Mouse (Mus musculus): ENCODE results near the gene Mif4gd. TPM values are rescaled to one million over a fixed set of nuclear protein-coding genes. Genes with fewer than 3 reads are reported as not detected.
"Not testable (repeated sequence)": the region's sequence is repeated elsewhere in the genome, so short reads cannot be mapped to it uniquely, and the experiment has no call there.

Mif4gd gene
- 100 to 1,000 TPM; 101 to 135 (median 121) TPM for total RNA-seq (2022)

DNA sequence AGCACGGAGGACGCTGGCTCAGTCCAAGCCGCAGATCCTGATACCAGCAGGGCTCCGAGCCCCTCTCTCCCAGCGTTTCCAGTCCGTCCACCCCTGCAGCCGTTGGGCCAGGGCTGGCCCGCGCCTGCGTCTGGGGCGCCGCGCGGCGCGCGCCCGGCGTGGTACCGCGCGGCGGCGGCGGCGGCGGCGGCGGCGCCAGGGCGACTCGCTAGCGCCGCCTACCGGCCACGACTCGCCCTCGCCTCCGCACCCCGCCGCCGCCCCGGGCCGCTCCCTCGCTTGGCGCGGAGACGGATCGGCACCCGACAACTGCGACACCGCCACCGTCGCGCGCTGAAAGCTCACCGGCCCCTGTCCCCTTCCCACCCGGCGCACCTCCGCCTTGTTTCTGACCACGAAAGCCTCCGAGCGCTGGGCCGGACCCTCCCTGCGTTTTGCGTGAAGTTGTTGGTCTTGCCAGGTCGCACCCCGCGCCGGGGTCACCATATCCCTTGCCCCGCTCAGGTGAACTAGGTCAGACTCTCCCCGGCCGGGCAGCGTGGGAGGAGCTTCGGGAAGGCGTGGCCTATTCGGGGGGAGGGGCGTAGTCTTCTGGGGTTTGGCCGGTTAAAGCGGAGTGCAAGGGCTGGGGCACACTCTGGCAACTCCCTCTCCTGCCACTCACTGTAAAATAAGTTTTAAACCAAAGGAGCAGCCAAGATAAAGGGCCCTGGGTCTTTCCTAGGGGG, at the start of gene Mif4gd:
Gene Mif4gd, minus strand, starts transcription at position 560 of the 728 bp plus-strand sequence.
- peak; percentile 92 for DNase-seq

DNA sequence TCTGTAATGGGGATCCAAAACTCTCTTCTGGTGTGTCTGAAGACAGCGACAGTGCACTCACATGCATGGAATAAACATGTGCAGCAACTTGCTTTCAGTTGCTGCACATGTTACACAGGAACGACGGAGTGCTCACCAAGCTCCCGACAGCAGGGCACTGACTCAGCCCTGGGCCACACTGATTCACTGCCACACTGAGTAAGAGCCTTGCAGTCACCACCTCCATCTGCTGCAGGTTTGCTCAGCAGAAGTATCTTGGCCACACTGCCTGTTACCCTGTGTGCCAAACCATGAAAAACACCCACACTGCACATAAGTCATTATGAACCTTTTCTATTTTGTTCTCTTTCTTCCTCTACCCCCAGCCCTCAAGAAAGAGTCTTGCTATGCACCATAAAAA, 47.6 kb upstream of the Mif4gd start:
- DNase-seq = no peak

DNA sequence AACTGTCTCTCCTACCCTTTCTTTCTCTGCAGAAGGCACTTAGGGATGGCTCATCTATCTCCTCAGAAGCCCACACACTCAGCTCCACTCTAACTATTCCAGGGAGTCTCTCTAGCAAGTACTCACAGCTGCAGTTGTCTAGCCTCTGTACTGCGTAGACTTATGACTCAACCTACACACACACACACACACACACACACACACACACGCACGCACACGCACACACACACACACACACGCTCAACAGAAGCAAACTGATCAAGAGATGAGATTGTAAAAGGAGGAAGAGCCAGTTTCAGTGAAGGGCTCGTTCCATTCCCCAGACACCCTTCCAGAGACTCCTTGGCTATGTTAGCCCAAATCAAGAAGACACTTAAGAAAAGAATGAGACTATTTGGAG, 45.8 kb upstream of the Mif4gd start:
- no peak for DNase-seq

DNA sequence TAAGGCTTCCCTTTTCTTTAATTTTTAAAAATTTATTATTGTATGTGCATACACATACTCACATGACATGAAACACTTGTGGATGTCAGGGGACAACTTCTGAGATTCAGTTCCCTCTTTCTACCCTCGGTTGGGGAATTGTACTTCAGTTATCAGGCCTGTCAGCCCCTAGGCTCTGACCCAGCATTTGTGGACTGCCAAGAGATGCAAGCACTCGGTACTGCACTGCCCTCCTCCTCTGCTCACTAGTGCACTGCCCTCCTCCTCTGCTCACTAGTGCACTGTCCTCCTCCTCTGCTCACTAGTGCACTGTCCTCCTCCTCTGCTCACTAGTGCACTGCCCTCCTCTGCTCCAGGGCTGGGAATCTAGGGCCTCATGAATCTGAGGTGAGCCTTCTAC, 41.4 kb upstream of the Mif4gd start:
- no peak for DNase-seq

DNA sequence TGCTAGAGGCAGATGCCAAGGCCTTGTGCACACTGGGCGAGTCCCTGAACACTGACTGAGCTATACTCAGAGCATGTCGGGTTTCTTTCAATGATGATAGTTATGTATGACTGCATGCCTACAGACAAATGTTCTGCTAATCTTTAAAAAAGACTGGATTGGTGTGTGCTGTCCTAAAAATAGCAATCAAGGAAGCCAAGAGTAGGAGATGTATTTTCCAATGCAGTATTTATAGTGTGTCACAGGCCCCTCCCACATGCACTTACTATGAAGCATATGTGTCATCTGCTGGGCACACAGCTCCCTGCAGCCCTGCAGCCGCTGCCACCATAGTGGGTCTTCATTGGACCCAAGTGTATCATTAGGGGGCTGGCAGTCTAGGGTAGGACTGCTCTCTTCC, 40.4 kb upstream of the Mif4gd start:
- no peak for DNase-seq

DNA sequence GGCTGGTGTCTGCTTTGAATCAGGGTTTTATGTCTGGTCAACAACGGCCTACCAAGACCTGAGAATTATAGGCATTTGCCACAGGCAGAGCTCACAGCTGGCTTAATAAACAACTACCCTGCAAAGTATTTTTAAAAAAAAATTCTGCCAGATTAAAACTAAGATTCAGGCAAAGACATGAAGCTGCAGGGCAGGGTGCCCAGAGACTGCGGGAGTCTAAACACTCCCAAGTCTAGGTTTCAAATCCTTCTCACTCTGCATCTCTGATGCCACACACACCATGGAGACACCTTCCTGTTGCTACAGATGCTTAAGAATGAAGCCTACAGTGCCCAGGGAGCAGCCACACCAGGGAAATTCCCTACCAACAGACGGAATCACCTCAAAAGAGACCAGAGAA, 38.9 kb upstream of the Mif4gd start:
- no peak for DNase-seq

DNA sequence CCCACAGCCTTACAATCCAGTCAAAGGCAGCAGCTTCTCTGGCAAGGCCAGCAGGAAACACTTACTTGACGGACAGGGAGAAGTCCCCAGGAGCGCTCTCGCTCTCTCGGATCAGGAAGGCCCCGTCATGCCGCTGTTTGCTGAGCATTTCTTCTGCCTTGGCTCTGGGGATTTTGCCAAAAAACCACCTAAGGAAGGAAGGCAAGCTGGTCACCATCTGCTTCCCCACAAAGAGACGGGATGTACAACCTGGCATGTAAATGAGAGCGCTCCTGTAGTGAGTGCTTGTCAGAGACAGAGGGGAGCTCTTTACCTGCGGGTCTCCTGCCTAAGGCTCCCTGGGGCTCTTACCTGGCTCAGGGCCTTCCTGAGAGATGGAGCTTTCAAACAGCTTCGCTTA, 36.9 kb upstream of the Mif4gd start:
- no peak for DNase-seq

DNA sequence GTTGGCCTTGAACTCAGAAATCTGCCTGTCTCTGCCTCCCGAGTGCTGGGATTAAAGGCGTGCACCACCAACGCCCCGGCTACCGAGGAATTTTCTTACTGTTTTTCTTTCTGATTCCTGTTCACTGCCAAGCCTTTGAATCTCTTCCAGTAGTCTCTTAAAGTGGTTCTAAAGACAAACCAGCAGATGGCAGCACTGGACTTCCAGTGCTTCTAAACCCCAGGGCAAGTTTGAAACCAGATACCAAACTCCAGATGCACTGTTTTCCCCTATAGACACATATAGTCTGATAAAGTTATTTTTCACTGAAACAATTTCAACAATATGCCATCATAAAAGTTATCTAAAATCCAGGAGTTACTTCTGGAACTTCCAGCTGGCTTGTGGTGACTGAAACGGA, 34.7 kb upstream of the Mif4gd start:
- DNase-seq = no peak

DNA sequence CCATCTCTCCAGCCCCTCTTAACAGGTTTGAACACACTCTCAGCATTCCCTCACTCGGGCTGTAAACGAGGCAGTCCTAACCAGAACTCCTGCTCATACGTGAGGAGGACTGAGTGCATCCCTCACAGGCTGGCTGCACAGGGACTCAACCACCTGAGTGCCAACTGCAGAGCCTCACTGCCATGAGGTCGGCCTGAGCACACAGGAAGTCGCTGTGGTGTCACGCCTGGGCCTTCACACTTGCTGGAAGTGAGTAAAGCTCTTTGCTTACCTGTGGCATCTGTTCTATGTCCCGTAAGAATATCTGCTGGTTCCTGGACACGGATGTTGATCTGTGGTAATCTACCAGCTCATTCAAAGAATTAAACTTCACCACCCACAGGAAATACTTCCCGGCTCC, 33.7 kb upstream of the Mif4gd start:
- DNase-seq = no peak

DNA sequence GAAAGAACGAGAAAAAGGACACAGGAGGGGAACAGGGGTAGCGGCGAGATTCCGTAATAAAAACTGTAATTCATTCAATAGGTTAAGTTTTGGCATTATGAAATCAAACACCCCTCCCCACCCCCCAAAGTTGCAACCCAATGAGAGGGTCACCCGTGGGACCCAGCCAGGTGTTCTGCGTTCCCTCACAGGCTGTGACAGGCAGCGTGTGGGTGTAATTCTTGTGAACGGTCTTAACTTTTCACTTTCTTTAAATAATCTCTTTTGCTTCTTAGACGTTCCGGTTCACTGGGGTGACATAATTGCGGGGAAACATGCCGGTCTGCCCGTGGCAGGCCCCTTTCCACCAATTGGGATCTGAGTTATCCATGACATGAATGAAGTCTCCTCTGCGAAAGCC, 32.7 kb upstream of the Mif4gd start:
- not testable (repeated sequence) for DNase-seq

DNA sequence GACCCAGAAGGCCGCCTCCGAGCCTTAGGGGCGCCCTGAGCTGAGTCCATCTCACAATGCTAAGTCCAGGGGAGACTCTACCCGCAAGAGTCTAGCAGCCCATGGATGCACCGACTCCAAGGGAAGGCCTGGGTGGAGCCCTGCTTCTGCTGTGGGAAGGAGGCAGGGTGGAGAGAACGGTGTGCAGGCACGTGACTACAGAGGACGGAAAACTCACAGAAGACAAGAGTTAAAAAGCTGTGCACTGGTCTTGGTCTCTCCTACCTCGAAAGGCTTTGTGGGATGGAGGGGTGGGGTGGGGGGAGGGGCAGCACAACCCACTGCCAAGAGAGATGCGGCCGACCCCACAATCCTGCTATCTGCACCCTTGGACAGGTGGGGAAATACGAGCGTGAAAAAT, 31.5 kb upstream of the Mif4gd start:
- no peak for DNase-seq

DNA sequence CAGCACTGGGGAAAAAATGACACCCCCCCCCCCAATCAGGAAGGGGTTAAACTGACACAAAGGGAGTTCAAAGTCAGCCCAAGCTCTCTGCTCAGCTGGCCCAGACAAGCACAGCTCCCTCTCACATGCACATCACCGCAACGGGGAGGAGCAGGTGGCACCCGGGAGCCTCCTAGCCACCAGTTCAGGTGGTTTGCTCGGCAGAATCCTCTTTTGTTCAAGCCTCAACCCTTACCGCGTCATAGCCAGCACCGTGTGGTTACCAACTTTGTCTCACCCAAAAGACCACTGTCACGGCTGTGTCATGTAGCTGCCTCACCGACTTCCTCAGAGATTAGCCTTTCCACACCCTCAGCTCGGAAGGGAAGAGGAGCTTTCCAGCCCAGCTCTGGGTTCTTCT, 30.5 kb upstream of the Mif4gd start:
- no peak for DNase-seq

DNA sequence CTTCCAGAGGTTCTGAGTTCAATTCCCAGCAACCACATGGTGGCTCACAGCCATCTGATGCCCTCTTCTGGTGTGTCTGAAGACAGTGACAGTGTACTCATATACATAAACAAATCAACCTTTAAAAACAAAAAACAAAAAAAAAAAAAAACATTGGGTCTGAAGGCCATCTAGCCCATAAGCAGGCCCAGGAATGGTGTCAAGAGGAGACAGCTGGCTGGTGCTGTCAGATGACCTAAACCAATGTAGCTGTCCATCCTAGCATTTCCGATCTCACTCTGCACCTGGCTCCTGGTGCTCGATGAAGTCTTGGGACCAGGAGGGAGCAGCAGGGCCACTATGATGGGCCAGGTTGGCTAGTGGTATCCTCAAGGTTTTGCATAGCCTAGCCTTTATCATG, 29.9 kb upstream of the Mif4gd start:
- no peak for DNase-seq

DNA sequence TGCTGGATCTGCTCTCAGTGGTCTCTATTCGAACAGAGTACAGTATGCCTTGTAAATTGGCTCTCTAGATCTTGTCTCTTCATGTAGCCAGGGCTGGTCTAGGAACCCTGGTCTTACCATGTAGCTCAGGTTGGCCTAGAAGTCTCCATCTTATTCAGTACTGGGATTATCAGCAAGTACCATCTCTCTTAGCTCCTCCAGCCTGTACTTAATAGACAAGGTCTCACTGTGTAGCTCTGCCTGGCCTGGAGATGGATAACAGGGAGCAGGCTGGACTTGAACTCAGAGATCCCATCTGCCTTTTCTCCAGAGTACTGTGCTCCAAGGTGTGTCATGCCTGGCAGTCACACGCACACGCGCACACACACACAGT, 28.9 kb upstream of the Mif4gd start:
- no peak for DNase-seq

DNA sequence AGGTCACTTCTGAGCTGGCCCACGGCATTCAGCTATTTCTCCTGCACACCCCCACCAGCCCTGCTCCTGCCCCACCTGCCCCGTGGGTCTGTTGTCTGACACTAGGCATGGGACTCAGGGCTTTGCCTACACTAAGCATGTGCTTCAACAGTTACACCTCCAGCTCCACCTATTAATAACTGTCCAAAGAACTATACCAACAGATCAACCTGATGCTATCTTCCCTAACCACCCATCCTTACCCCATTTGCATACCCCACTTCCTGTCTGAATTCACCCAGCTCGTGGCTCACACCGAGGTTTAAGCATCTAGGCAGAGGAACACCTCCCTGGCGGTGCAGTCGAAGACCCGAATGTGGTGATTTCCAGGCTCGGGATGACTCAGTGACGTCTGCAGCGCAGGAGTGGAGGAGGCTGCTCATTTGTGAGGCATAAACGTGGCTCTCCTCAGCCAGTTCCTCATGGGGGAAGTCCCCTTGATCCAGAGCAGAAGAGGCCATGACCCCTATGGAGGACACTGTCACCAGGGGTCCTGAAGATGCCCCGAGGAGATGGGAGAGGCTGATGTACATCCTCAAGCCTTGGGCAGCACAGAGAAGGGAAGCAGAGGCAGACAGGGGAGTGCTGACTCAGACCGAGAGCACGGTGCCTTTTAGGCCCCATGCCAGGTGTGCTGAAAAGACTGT, 28.4 kb upstream of the Mif4gd start:
- DNase-seq = no peak

DNA sequence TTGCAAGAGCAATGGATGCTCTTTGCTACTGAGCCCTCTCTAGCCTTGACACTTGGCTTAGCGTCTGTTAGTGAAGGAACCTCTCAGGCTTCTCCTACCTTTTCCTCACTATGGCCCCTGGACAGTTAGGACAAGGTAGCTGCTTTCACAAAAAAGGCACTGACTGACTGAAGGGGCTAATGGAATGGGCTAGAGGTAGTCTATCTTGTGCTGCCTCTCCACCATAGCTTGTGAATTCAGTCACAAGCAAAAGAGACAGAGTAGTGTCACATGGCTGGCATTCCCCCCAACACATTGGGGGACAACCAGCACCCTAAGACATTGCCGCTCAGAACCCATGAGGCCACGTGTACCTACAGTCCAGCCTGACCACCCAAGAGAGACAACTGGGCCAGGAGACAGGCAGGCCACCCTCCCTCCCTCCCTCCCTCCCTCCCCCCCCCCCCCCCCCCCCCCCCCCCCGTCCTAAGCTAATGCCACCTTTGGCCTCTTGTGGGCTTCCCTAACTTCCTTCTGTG, 27.6 kb upstream of the Mif4gd start:
- DNase-seq = no peak

DNA sequence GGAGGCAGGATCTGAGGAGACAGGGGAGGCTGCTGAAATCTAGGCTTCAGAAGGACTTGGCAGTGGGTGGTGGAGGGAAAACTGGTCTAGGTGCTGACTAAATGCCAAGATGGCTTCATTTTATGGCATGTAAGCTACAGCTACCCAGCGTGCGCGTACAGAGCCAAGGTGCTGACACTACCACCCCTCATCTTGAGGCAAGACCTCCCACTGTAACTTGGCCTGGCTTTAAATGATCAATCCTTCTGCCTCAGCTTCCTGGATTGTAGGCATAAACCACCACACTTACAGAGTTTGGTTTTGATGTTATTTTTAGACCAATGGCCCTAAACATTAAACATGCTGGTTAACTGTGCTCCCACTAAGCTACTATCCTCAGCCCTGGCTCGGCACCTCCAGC, 26.8 kb upstream of the Mif4gd start:
- DNase-seq = no peak

DNA sequence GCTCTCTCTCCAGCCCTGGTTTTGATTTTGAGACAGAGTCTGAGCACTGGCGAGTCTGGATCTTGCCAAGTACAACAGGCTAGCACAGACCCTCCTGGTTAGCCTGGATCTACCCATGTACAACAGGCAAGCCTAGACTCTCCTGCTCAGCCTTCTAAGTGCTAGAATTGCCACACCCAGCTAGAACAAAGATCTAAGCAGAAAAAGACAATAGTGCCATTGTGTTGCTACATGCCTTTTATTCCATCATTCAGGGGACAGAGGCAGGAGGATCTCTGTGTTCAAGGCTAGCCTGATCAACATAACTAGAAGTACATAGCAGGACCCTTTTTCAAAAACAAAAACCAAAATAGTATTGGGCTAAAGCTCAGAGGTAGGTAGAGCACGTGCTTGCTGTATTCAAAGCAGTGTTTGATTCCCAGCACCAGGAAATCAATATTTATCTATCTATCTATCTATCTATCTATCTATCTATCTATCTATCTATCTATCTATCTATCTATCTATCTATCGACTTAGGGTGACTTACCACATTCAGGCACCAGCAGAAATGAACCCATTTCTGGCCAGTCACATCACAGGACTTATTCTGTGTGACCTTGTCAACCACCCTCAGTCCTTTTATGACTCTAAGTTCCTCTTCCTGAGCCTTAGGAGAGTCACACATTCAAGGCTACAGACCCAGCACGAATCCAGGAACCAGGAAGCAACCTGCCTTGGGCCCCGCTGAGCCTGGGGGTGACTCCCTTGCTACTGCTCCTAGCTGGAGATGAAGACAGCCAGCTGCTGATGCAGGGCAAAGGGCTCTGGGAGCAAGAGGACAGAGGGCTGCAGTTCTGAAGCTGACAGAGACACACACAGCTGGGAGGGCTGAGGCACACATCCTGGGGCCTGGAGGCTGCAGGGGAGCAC, 26.0 kb upstream of the Mif4gd start:
- DNase-seq = no peak

DNA sequence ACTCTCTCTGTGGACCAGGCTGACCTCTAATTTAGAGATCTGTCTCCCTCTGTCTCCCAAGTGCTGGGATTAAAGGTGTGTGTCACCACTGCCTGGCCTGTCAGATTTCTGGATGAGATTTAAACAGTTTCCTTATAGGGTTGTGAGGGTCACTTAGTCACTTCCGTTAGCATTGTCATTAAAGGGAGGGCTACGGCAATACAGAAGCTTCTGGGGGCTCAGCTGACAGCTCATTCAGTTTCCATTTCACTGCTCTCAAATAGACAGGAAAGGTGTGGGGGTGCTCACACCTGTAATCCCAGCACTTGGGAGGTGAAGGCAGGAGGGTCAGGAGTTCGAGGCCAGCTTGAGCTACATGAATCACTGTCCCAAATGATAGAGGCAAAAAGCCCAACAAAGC, 24.2 kb upstream of the Mif4gd start:
- DNase-seq = no peak

DNA sequence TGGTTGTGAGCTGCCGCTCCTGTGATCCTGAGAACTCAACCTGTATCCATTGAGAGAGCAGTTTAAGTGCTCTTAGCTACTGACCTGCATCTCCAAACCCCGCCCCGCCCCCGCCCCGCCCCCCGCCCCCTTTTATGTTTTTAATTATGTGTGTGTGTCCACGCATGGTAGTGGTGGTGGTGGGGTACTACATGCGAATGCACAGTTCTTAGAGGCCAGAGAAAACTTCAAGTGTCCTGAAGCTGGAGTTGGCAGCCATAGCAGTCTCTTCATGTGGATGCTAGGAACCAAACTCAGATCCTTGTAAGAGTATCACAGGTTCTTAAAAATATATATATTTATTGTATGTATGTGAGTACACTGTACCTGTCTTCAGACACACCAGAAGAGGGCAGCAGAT, 22.7 kb upstream of the Mif4gd start:
- no peak for DNase-seq

DNA sequence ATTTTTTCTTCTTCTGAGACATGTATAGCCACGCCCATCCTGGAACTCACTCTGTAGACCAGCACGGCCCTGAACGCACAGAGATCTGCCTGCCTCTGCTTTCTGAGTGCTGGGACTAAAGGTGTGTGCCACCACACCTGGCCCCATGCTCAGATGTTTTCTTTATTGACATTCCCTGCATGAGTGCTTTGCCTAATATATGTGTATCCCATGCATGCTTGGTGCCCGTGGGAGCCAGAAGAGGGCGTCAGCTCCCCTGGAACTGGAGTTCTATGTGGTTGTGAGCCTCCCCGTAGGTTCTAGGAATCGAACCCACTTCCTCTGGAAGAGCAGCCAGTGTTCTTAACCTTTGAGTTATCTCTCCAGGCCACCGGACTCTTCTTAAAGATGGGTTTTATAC, 22.3 kb upstream of the Mif4gd start:
- no peak for DNase-seq

DNA sequence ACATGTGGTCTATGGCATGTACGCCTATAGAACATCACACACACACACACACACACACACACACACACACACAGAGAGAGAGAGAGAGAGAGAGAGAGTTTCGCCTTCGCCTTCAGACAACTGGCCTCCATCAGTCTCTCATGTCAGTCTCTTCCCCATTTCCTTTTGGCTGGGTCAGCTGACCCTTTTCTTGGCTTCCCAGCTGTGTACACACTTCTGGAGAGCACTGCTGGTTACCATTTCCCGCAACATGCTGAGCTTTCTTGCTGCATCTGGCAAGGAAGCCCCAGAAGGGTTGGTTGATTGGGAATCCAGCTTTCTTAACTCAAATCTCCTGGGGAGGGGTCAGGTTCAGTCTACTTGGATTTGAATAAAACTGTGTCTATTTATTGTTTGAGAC, 21.3 kb upstream of the Mif4gd start:
- no peak for DNase-seq

DNA sequence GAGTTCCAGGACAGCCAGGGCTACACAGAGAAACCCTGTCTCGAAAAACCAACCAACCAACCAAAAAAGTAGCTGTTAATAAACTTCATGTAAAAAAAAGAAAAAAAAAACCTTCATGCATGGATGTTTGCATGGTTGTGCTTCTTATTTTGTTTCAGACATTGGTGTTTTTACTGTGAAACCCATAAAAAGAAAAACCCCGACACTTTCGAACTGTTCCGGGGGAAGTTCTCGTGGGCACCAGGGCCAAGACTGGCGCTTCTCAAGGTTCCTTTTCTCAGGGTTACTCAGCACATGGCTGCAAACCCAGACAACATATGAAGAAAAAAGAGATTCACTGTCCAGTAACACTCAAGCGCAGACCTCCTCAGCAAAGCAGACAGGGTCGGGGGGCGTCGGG, 20.1 kb upstream of the Mif4gd start:
- no peak for DNase-seq
